Mouse (Mus musculus): ENCODE data around the gene Phldb1.

GRCm38 (mm10) chr9:44718937-44719631 is 15.9 kb downstream of the Phldb1 start:
- TF ChIP-seq POLR2A (IDR thresholded peaks at IDR 0.05; ENCODE audit: insufficient read depth, low read depth, low read length) (no peak), CTCF (IDR thresholded peaks at IDR 0.05; ENCODE audit: insufficient read depth, low read depth, low read length) (no peak)
